Comparison of ENCODE assay signal across 11 mouse cellular contexts in genomic region chr11:119954749-119955337, GRCm38 (mm10). TPM values are rescaled to one million over a fixed set of nuclear protein-coding genes. Genes with fewer than 3 reads are reported as not detected.
DNase-seq lines count a peak whose midpoint lies in the region; ATAC-seq lines count a peak whose summit lies in the region.
"Had no signal": no experiment of that assay in that cellular context is flagged by ENCODE, and none has a peak within 500 bp of the region (broad histone marks: within the 10 kb centered on the region; RNA-seq: fewer than 3 reads in every experiment).

No protein-coding gene starts in this region.

- peaks cover 62% of the 10 kb centered on the region for H3K4me1 ChIP-seq in kidney, embryonic 15.5 days
- peaks cover 67% of the 10 kb centered on the region for H3K4me1 ChIP-seq in brown adipose tissue, adult 24 weeks (ENCODE audit: control insufficient read depth, insufficient read depth, insufficient read length, low read length)
- peaks cover 26% of the 10 kb centered on the region for H3K4me1 ChIP-seq in limb, embryonic 10.5 days
- no peaks in the 10 kb centered on the region for H3K4me1 ChIP-seq in midbrain, embryonic 16.5 days (ENCODE audit: control insufficient read depth, insufficient read depth, low read length)

- DNase-seq in kidney, postnatal 4 days = no peak
- no peak for DNase-seq in limb, embryonic 10.5 days (ENCODE audit: low spot score)
- DNase-seq in right cerebral cortex, postnatal 14 days = no peak
- no peak for DNase-seq in gastrocnemius, postnatal 36 days
- DNase-seq: cerebellum, adult 11 months; kidney, adult 18-20 months had no signal

- no peak for ATAC-seq in kidney, embryonic 15.5 days (replicated peaks; ENCODE audit: low FRiP score)
- ATAC-seq in megakaryocyte progenitor cell, adult 5-6 weeks (replicated peaks; ENCODE audit: poor library complexity) = peak; percentile 62
- ATAC-seq in midbrain, embryonic 16.5 days = no peak
- ATAC-seq: Patski had no signal

- 0 out of 2 replicates have a peak, but pooled peaks cover 3% of the 10 kb centered on the region for H3K36me3 ChIP-seq in kidney, embryonic 15.5 days
- peaks cover 4% of the 10 kb centered on the region; the same call in 1 of the 2 replicates for H3K36me3 ChIP-seq in limb, embryonic 10.5 days
- H3K36me3 ChIP-seq in midbrain, embryonic 16.5 days (ENCODE audit: control insufficient read depth, insufficient read depth, low read length) = no peaks in the 10 kb centered on the region

- H3K9ac ChIP-seq in kidney, embryonic 15.5 days = no peak overlapping the region
- H3K9ac ChIP-seq in midbrain, embryonic 16.5 days (ENCODE audit: low read depth, low read length) = no peak overlapping the region

- H3K9me3 ChIP-seq in kidney, embryonic 15.5 days (replicated peaks) = no peaks in the 10 kb centered on the region
- no peaks in the 10 kb centered on the region for H3K9me3 ChIP-seq in limb, embryonic 10.5 days (replicated peaks)
- H3K9me3 ChIP-seq in midbrain, embryonic 16.5 days (replicated peaks; ENCODE audit: control insufficient read depth, low read length, poor library complexity, severe bottlenecking) = no peaks in the 10 kb centered on the region

- no peak overlapping the region for H3K4me3 ChIP-seq in kidney, embryonic 15.5 days (replicated peaks)
- no peak overlapping the region for H3K4me3 ChIP-seq in brown adipose tissue, adult 24 weeks (ENCODE audit: insufficient read depth, low read depth, low read length)
- no peak overlapping the region for H3K4me3 ChIP-seq in limb, embryonic 10.5 days
- no peak overlapping the region for H3K4me3 ChIP-seq in midbrain, embryonic 16.5 days (ENCODE audit: low read depth, low read length)

- H3K27ac ChIP-seq in kidney, embryonic 15.5 days = peak overlapping the region; percentile 61
- H3K27ac ChIP-seq in brown adipose tissue, adult 24 weeks (replicated peaks; ENCODE audit: low read depth, low read length) = peak overlapping the region; percentile 67
- peak overlapping the region; percentile 43; the same call in 1 of the 2 replicates for H3K27ac ChIP-seq in limb, embryonic 10.5 days
- H3K27ac ChIP-seq in midbrain, embryonic 16.5 days (ENCODE audit: low read length) = no peak overlapping the region

- WGBS in kidney, embryonic 15.5 days = 66% methylated on average over 2 of the region's 2 CpGs
- 80% methylated on average over 2 of the region's 2 CpGs for WGBS in limb, embryonic 10.5 days
- WGBS in midbrain, embryonic 16.5 days = 65% methylated on average over 2 of the region's 2 CpGs

- intact Hi-C loops in gastrocnemius, postnatal 36 days (cut with DNase I) = no loop called here

- no peaks in the 10 kb centered on the region for H3K27me3 ChIP-seq in kidney, embryonic 15.5 days
- no peaks in the 10 kb centered on the region for H3K27me3 ChIP-seq in limb, embryonic 10.5 days (ENCODE audit: low read depth, poor library complexity, severe bottlenecking)
- no peaks in the 10 kb centered on the region for H3K27me3 ChIP-seq in midbrain, embryonic 16.5 days (ENCODE audit: control insufficient read depth, insufficient read depth, low read depth, low read length)
- H3K27me3 ChIP-seq: Patski had no signal

- H3K4me2 ChIP-seq in kidney, embryonic 15.5 days = no peak overlapping the region
- no peak overlapping the region for H3K4me2 ChIP-seq in midbrain, embryonic 16.5 days (ENCODE audit: low read length)

RNA-seq across cellular contexts. Expression of gene Baiap2, which starts 12.3 kb away (rescaled TPM):
- 20.8 and 22.3 TPM in 2 replicates for polyA plus RNA-seq in kidney, embryonic 15.5 days (2015; fragmentation: Nextera tagmentation; extraction: Ambion mirVana)
- polyA plus RNA-seq in brown adipose tissue, adult 24 weeks (2012; ENCODE audit: insufficient read depth, insufficient read length, missing spikeins) = 2.7 and 5.5 TPM in 2 replicates
- polyA plus RNA-seq in limb, embryonic 10.5 days (2016; fragmentation: Nextera tagmentation; extraction: Ambion mirVana) = 13.3 and 13.8 TPM in 2 replicates
- 4.4 and 4.8 TPM in 2 replicates for total RNA-seq in megakaryocyte progenitor cell, adult 5-6 weeks (2015)
- 5.5 and 6.8 TPM in 2 replicates for total RNA-seq in megakaryocyte progenitor cell, adult 5-6 weeks (2017)
- 14.7 and 15.7 TPM in 2 replicates for polyA plus RNA-seq in midbrain, embryonic 16.5 days (2015; fragmentation: Nextera tagmentation; extraction: Ambion mirVana)
- 1 to 10 TPM; 1.8 to 2.6 TPM for total RNA-seq in gastrocnemius, postnatal 36 days (2021)

RNA-seq across cellular contexts. Expression of gene Chmp6, which starts 41.6 kb away (rescaled TPM):
- polyA plus RNA-seq in kidney, embryonic 15.5 days (2015; fragmentation: Nextera tagmentation; extraction: Ambion mirVana) = 94.1 and 101 TPM in 2 replicates
- polyA plus RNA-seq in brown adipose tissue, adult 24 weeks (2012; ENCODE audit: insufficient read depth, insufficient read length, missing spikeins) = 18.2 and 22.0 TPM in 2 replicates
- polyA plus RNA-seq in limb, embryonic 10.5 days (2016; fragmentation: Nextera tagmentation; extraction: Ambion mirVana) = 123 and 127 TPM in 2 replicates
- total RNA-seq in megakaryocyte progenitor cell, adult 5-6 weeks (2015) = 15.9 and 16.2 TPM in 2 replicates
- total RNA-seq in megakaryocyte progenitor cell, adult 5-6 weeks (2017) = 33.4 and 34.8 TPM in 2 replicates
- 109 and 115 TPM in 2 replicates for polyA plus RNA-seq in midbrain, embryonic 16.5 days (2015; fragmentation: Nextera tagmentation; extraction: Ambion mirVana)
- total RNA-seq in gastrocnemius, postnatal 36 days (2021) = 10 to 100 TPM; 23.6 to 28.6 TPM
